Mouse (Mus musculus) heart, adult 10 weeks (tissue): ENCODE data around the gene Gpr22. TPM values are rescaled to one million over a fixed set of nuclear protein-coding genes. Genes with fewer than 3 reads are reported as not detected.

Experiments
- polyA plus RNA-seq: library from polyadenylated mRNA; stranded (reverse); fragments of 350-450 nt; fragmentation: Illumina TruSeq; extraction: RNeasy Lipid Tissue Mini Kit (QIAGEN cat#74804); gene quantifications from one replicate; pipeline ENCODE4 v1.2.3, GENCODE M21; 2014; ENCODE audit warnings: low read depth, low replicate concordance

Gene Gpr22
- 23.7 TPM for polyA plus RNA-seq

DNA sequence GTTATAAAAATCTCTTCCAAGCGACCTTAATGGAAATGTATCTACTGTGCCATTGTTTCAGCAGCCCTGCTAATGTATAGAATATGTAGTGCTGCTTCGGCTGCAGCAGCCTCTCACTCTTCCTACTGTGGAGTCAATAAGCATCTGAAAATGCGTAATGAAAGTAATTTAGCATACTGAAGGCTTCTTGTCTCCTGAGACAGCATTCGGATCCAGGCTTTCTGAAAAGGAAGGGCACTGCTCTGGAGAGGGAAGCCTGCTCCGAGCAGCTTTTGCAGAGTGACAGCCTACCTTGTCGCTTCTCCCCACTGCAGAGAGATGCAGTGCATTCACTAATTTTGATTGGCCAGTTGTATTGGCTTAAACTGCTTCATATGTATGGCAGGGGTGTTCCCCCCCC lies at the start of gene Gpr22:
Gpr22 (minus strand) TSS at position 348 of the 400 bp plus-strand sequence.

Other genes starting within 250 kb of the Gpr22 start
- 6.7 TPM for gene Cbll1, start 214.3 kb downstream of the Gpr22 start, polyA plus RNA-seq
- not detected for gene Slc26a4, start 154.0 kb downstream of the Gpr22 start, polyA plus RNA-seq
- 50.2 TPM for gene Bcap29, start 79.3 kb downstream of the Gpr22 start, polyA plus RNA-seq
- gene Dus4l, start 59.1 kb downstream of the Gpr22 start, polyA plus RNA-seq, result 11.9 TPM
- gene Cog5, start 59.1 kb downstream of the Gpr22 start, polyA plus RNA-seq, result 49.5 TPM
- gene Hbp1, start 236.6 kb upstream of the Gpr22 start, polyA plus RNA-seq, result 63.3 TPM